Mouse (Mus musculus) mammary gland, adult 2 months (tissue): ENCODE measurements around the gene Adamts6. TPM values are rescaled to one million over a fixed set of nuclear protein-coding genes. Genes with fewer than 3 reads are reported as not detected.

Experiments used
- polyA plus RNA-seq: library from polyadenylated mRNA; depleted of rRNA; stranded (reverse); fragments of >200 nt; gene quantifications from 2 replicates; pipeline ENCODE4 v1.2.3, GENCODE M21; 2012; ENCODE audit warnings: low replicate concordance; rRNA removed

The Adamts6 gene
- polyA plus RNA-seq, result 1.8 and 2.3 TPM in 2 replicates

DNA sequence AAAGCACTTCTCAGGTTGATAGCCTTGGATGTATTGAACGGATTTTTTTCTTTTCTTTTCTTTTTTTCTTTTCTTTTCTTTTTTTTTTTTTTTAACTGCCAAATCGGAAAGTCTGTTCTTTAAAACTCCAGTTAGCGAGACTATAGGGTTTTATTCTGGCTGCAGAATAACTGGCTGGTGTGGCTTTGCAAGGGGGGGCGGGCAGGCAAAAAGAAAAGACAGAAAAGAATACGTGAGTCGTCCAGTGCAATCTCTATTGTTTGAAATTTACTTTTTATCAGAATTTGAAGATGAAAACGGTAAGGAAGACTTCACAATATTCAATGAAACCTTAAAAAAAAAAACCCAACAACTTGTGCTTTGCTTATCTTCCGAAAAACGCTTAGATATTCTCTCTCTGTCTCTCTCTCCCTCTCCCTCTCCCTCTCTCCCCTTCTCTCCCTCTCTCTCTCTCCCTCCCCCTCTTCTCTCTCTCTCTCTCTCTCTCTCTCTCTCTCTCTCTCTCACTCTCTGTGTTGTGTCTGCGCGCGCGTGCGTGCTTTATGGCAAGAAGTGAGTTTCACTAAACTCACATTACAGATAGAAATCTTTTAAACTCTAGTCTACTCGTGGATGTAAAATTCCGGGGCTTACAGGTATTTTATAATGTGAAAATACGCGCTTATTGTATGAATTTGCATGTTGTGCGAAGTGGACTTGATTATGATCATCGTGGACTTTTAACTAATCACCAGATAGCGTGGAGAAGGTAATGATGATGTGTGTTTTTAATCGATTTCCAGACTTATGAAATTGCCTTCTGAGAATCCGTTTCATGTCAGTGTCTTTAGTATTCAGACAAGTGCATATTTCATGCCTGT is at the start of gene Adamts6:
TSS of gene Adamts6 (plus strand) at position 470 of the 860 bp plus-strand sequence.

Other genes starting within 250 kb of the Adamts6 start
- 11.2 and 11.7 TPM in 2 replicates for gene Nln, start 178.2 kb upstream of the Adamts6 start, polyA plus RNA-seq
- 1.1 and 1.5 TPM in 2 replicates for gene Sgtb, start 178.1 kb upstream of the Adamts6 start, polyA plus RNA-seq
- gene Trappc13, start 109.4 kb upstream of the Adamts6 start, polyA plus RNA-seq, result 4.0 and 10.4 TPM in 2 replicates
- gene Trim23, start 109.0 kb upstream of the Adamts6 start, polyA plus RNA-seq, result 1.5 and 3.4 TPM in 2 replicates
- gene Cenpk, start 59.2 kb upstream of the Adamts6 start, polyA plus RNA-seq, result 0.16 and 0.42 TPM in 2 replicates
- 0.91 and 2.6 TPM in 2 replicates for gene Ppwd1, start 59.0 kb upstream of the Adamts6 start, polyA plus RNA-seq